Mouse (Mus musculus): ENCODE measurements around the gene Ncoa3.
"Not testable (repeated sequence)": the region's sequence is repeated elsewhere in the genome, so short reads cannot be mapped to it uniquely, and the experiment has no call there.

The Ncoa3 gene

GRCm38 (mm10) chr2:165992270-165993172, at the start of gene Ncoa3:
Gene Ncoa3 (plus strand): TSS chr2:165992636.
- DNase-seq (ENCODE audit: extremely low spot score, low read depth, low spot score) = peak; percentile 58

GRCm38 (mm10) chr2:165943113-165943512, 49.3 kb upstream of the Ncoa3 start:
- no peak for DNase-seq (ENCODE audit: extremely low spot score, low read depth, low spot score)

GRCm38 (mm10) chr2:165944576-165945351, 47.7 kb upstream of the Ncoa3 start:
- DNase-seq (ENCODE audit: extremely low spot score, low read depth, low spot score) = no peak

GRCm38 (mm10) chr2:165946046-165946564, 46.3 kb upstream of the Ncoa3 start:
- no peak for DNase-seq (ENCODE audit: extremely low spot score, low read depth, low spot score)

GRCm38 (mm10) chr2:165948007-165948406, 44.4 kb upstream of the Ncoa3 start:
- no peak for DNase-seq (ENCODE audit: extremely low spot score, low read depth, low spot score)

- DNase-seq (ENCODE audit: extremely low spot score, low read depth, low spot score) = not testable (repeated sequence)
Measured at GRCm38 (mm10) chr2:165948785-165949184, 43.7 kb upstream of the Ncoa3 start.

GRCm38 (mm10) chr2:165949719-165950118, 42.7 kb upstream of the Ncoa3 start:
- no peak for DNase-seq (ENCODE audit: extremely low spot score, low read depth, low spot score)

- no peak for DNase-seq (ENCODE audit: extremely low spot score, low read depth, low spot score)
Measured at GRCm38 (mm10) chr2:165951432-165952068, 40.9 kb upstream of the Ncoa3 start.

- DNase-seq (ENCODE audit: extremely low spot score, low read depth, low spot score) = no peak
Measured at GRCm38 (mm10) chr2:165954872-165955271, 37.6 kb upstream of the Ncoa3 start.

- DNase-seq (ENCODE audit: extremely low spot score, low read depth, low spot score) = no peak
Measured at GRCm38 (mm10) chr2:165955386-165955785, 37.0 kb upstream of the Ncoa3 start.

- DNase-seq (ENCODE audit: extremely low spot score, low read depth, low spot score) = no peak
Measured at GRCm38 (mm10) chr2:165956096-165956740, 36.2 kb upstream of the Ncoa3 start.

GRCm38 (mm10) chr2:165957257-165957828, 35.1 kb upstream of the Ncoa3 start:
- no peak for DNase-seq (ENCODE audit: extremely low spot score, low read depth, low spot score)

GRCm38 (mm10) chr2:165958556-165958955, 33.9 kb upstream of the Ncoa3 start:
- no peak for DNase-seq (ENCODE audit: extremely low spot score, low read depth, low spot score)

GRCm38 (mm10) chr2:165960695-165961094, 31.7 kb upstream of the Ncoa3 start:
- no peak for DNase-seq (ENCODE audit: extremely low spot score, low read depth, low spot score)

GRCm38 (mm10) chr2:165962824-165963223, 29.6 kb upstream of the Ncoa3 start:
- no peak for DNase-seq (ENCODE audit: extremely low spot score, low read depth, low spot score)

- no peak for DNase-seq (ENCODE audit: extremely low spot score, low read depth, low spot score)
Measured at GRCm38 (mm10) chr2:165964121-165964520, 28.3 kb upstream of the Ncoa3 start.

- no peak for DNase-seq (ENCODE audit: extremely low spot score, low read depth, low spot score)
Measured at GRCm38 (mm10) chr2:165967076-165967475, 25.4 kb upstream of the Ncoa3 start.

- DNase-seq (ENCODE audit: extremely low spot score, low read depth, low spot score) = no peak
Measured at GRCm38 (mm10) chr2:165967823-165968555, 24.4 kb upstream of the Ncoa3 start.

GRCm38 (mm10) chr2:165968876-165969275, 23.6 kb upstream of the Ncoa3 start:
- DNase-seq (ENCODE audit: extremely low spot score, low read depth, low spot score) = no peak

GRCm38 (mm10) chr2:165969391-165969790, 23.0 kb upstream of the Ncoa3 start:
- no peak for DNase-seq (ENCODE audit: extremely low spot score, low read depth, low spot score)
